Mouse (Mus musculus): ENCODE data around the gene Zfp715.
"Not testable (repeated sequence)": the region's sequence is repeated elsewhere in the genome, so short reads cannot be mapped to it uniquely, and the experiment has no call there.

The Zfp715 gene

DNA sequence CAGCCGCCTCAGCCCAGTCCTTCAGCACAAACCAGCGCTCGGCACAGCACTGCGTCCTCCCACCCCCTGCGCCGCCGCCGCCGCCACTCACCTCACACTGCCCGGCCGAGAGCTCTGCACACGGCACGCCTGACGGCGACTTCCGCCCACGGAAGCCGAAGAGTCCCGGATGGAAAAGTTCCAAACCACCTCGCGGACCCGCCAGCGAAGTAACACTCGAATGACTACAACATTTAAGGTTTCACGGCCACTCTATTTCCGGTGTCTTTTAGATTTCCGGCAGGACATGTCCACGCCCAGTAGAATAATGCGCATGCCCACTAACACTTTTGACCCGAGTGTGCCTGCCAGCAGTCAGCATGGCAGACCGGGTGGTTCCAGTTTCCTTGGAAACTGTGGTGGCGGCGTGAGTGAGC, at the start of gene Zfp715:
Zfp715 (minus strand) TSS at position 282 of the 416 bp plus-strand sequence.
- in situ Hi-C loops (cut with MboI; ENCODE audit: low sequenced_read_pairs): no loop called here

DNA sequence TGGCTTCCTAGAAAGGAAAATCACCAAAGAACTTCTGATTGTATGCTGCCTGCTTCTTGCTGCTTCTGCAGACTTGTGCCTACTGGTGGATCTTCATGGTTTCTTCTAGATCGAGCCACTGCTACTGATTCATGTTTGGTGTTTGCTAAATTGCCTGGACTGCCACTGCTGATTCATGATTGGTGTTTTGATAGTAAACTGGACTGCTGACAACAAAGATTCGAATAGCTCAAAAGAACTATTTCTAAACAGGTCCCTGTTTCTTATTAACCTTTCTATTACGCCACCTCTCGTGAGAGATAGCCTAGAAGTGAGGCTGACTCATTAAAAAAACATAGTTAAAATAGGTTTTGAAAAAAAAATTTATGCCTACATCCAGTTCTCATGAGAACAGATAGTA, 48.9 kb upstream of the Zfp715 start:
- in situ Hi-C loops (cut with MboI; ENCODE audit: low sequenced_read_pairs): no loop called here

DNA sequence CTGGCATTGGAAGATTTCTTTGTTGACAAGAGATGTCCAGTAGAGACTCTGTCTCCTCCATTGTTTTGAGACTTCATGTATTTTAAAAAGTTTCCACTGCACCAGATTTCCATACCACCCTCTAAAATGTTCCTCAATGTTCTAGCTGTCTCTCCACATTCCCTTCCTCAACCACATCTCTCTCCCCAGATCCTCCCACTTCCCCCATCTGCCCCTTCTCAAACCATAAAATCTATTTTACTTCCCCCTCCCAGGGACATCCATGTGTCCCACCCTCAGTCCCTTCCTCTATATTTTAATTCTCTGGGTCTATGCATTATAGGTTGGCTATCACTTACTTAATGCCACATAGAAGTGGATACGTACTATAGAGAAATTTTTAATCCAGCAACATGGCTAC, 48.3 kb upstream of the Zfp715 start:
- in situ Hi-C loops (cut with MboI; ENCODE audit: low sequenced_read_pairs): no loop called here

DNA sequence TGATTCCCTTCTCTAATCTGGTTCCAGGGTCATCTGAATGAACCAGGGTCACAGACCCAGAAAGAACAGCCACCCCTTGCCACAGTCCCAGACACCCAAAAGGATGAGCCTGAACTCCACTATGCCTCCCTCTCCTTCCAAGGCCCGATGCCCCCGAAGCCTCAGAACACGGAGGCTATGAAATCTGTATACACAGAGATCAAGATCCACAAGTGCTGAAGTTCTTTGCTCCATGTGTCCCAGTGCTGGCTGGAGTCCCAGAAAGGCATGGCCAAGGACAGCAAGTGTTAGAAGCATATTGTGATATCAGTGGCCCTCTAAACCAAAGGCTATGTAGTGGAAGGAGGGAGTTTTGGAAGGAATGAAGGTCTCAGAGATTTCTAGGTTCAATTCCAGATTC, 45.5 kb upstream of the Zfp715 start:
- in situ Hi-C loops (cut with MboI; ENCODE audit: low sequenced_read_pairs): no loop called here

DNA sequence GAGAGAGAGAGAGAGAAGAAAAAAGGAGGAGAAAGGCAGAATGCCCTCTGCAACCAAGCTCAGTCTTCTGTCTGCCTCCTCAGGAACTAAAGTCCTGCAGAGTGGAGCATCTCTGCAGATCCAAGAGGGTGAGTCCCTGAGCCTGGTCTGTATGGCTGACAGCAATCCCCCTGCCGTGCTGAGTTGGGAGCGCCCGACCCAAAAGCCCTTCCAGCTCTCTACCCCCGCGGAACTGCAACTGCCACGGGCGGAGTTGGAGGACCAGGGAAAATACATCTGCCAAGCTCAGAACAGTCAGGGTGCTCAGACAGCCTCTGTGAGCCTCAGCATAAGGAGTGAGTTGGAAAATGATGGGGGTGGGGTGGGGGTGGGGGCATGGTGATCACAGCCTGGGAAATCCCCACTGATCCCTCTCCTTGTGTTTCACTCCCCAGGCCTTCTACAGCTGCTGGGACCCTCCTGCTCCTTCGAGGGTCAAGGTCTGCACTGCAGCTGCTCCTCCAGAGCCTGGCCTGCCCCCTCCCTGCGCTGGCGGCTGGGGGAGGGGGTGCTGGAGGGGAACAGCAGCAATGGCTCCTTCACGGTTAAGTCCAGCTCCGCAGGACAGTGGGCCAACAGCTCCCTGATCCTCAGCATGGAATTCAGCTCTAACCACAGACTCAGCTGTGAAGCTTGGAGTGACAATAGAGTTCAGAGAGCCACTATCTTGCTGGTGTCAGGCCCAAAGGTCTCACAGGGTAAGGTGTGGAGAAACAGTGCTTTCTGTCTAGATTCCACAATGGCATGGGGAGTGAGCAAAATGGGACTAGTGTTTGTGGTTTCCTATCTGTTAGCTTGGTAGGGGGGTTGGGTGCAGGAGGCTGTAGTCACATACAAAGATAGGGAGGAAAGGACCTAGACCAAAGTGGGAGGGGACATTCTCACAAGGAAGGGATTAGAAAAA, 42.1 kb upstream of the Zfp715 start:
- in situ Hi-C loops (cut with MboI; ENCODE audit: low sequenced_read_pairs): no loop called here

DNA sequence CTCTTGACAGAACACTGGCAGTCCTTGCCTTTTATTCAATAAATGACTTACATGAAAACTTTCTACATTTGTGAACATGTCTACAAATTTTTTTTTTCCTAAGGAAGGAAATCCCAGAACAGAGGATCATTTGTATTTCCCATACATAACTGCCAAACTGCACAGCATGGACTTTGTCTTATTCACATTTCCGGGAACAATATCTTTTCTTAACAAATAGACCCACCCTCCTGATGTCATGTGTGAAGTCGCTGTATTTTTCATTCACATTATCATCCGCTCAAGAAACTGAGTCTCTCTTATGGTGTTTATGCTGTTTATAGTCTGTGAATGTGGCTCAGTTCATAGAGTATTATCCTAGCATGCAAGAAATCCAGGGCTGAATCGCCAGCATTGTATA, 40.7 kb upstream of the Zfp715 start:
- in situ Hi-C loops (cut with MboI; ENCODE audit: low sequenced_read_pairs): no loop called here

DNA sequence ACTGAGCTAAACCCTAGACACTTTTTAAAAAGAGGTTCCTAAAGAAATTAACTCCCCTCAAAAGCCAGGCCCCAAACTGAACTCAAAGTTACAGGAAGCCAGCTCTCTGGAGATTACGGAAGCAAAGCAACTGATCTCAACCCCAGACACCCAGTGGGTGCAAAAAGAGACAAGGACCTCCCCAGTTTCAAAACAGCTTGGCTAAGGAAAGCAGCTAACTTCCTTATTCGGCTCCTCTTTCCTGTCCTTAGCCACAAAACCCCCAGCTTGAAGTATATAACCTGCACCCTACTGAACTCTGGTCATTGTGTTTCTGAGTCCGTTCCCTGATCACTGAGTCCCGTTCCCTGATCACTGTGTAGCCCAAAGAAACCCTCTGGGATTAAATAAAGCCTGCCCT, 40.0 kb upstream of the Zfp715 start:
- in situ Hi-C loops (cut with MboI; ENCODE audit: low sequenced_read_pairs): no loop called here

DNA sequence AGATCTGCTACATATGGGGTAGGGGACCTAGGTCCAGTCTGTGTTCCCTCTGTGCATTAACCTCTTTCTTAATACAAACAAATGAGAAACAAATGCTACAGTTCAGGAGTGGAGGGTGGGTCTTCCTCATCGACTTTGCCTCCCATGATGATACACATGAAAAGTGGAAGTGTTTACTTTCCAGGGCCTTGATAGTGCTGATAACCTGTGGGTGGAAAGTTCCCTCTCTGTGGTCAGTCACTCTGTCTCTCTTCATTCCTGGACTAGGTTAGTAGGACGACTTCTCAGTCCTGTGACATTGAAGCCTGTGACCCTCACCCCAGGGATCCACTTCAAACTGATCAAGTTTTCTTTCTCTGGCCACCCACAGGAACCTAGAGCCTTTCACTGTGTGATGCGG, 38.1 kb upstream of the Zfp715 start, which contains the start of gene Siglecf:
Siglecf (plus strand) TSS at position 188 of the 400 bp plus-strand sequence.
- in situ Hi-C loops (cut with MboI; ENCODE audit: low sequenced_read_pairs): no loop called here

DNA sequence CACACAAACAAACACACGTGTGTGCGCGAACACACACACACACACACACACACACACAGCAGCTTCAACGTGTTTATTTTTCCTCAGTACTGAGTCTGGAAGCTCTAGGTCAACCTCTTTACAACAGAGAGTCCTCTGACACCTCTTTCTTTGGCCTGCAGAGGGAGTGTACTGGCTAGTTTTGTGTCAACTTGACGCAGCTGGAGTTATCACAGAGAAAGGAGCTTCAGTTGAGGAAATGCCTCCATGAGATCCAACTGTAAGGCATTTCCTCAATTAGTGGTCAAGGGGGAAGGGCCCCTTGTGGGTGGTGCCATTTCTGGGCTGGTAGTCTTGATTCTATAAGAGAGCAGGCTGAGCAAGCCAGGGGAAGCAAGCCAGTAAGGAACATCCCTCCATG, 36.5 kb upstream of the Zfp715 start:
- in situ Hi-C loops (cut with MboI; ENCODE audit: low sequenced_read_pairs): not testable (repeated sequence)

DNA sequence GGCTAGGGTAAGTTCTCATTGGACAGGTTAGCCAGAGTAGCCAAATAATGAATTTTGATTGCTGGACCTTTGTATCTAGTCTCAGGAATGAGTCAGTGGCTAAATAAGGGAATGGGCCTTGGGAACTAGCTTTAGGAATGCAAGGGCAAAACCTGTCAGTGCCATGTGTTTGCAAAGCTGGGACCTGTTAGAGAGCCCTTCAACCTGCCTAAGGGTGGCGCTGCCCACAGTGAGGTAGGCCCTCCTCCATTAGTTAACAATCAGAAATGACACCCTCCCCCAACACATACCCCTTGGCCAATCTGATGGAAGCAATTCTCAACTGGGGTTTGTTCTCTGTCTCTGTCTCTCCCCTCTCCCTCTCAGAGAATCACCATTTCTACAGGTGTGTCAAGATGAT, 33.5 kb upstream of the Zfp715 start:
- in situ Hi-C loops (cut with MboI; ENCODE audit: low sequenced_read_pairs): no loop called here

DNA sequence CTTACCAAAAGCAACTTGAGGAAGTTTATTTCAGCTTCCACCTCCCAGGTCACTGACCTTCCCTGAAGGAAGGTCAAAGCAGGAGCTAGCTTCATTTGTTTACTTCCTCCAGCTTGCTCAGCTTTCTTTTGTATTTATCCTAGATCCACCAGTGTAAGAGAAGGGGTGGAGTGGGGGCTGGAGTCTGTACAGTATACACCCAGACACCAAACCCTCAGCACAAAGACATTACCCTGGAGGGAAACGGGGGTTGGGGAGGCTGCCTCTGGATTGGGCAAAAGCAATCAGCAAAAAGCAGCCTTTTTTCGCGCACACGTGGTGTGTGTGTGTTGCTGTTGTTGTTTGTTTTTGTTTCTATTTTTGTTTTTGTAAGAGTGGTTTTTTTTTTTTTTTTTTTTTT, 33.1 kb upstream of the Zfp715 start:
- in situ Hi-C loops (cut with MboI; ENCODE audit: low sequenced_read_pairs): no loop called here

DNA sequence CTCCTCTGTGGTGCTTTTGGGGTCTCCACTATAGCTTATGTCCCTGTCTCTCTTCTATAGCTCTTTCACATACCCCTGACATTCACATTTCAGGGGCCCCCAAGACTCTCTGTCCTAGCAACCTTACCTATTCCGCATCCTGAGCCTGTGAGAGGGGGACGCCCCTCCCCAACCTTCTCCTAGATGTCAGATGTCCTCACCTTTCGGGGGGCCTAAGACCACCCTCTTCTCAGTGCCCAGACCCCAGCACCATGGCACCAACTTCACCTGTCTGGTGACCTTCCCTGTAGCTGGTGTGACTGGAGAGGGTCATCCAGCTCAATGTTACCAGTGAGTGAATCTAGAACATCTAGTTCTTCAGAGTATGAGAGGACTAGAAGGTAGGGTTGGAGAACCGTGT, 31.4 kb upstream of the Zfp715 start:
- in situ Hi-C loops (cut with MboI; ENCODE audit: low sequenced_read_pairs): no loop called here

DNA sequence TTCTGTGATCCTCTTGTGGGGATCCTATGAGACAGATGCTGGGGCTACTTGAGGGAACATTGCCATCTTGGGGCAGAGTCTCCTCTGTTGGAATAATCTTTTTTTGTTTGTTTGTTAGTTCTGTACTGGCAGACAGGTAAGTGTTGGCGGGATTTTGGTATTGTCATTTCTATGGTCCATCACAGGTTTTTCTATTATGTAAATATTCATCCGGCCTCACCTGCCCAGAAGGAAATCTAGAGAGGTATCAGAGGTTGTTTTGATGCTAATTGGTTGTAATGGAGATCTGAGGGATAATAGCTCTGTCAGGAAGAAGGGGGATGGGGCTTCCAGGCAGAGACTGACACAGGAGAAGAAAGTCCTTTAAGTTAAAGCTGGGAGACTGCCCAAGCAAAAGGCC, 30.9 kb upstream of the Zfp715 start:
- in situ Hi-C loops (cut with MboI; ENCODE audit: low sequenced_read_pairs): no loop called here

DNA sequence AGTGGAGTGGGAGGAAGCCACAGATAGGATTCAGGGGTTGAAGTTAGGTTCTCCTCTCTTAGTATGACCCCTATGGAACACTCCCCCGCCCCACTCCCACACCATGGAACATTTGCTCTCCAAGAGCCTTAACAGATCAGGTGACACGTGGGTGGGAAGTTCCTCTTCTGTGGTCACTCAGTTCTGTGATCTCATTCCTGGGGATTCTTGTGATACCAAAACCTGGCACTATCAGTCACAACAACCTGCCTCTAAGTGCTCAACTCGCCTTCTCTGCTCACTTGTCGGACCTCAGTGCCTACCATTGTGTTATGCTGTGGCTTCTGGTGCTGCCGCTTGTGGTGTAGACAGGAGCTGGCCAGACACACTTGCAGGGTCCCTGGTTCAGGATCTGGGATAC, 30.1 kb upstream of the Zfp715 start:
- in situ Hi-C loops (cut with MboI; ENCODE audit: low sequenced_read_pairs): no loop called here

DNA sequence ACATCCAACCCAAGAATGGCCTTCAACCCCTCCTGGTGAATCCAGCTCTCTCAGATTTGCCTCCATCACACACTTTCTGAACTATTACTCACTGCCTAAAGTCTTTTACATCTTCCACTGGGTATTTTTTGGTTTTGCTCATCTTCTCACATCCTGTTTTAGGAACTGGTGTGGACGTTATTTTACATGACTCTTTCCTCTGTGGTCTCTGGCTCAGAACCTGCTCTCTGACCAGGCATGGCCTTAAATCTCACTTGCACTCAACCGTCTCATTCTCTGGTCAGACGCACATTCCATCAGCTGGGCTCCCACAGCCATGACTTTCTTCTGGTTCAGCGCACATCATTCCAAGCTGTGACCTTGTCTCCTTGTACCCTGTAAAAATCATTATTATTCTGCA, 27.7 kb upstream of the Zfp715 start:
- in situ Hi-C loops (cut with MboI; ENCODE audit: low sequenced_read_pairs): no loop called here

DNA sequence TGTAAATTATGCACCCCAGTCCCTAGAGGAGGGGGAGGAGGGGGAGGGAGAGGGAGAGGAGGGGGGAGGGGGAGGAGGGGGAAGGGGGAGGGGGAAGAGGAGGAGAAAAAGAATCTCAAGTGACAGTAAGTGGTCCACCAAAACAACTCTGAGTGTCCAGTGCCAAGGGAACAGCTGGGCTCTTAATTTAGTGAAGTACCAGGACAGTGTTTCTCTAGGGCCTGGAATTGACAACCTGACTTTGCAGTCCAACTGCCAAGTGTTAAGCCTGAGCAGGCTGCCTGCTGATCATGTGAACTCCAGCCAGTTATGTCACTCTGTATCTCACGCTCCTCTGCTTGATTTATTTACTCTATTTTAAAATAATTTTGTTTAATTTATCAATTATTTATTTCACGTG, 20.8 kb upstream of the Zfp715 start:
- in situ Hi-C loops (cut with MboI; ENCODE audit: low sequenced_read_pairs): no loop called here

DNA sequence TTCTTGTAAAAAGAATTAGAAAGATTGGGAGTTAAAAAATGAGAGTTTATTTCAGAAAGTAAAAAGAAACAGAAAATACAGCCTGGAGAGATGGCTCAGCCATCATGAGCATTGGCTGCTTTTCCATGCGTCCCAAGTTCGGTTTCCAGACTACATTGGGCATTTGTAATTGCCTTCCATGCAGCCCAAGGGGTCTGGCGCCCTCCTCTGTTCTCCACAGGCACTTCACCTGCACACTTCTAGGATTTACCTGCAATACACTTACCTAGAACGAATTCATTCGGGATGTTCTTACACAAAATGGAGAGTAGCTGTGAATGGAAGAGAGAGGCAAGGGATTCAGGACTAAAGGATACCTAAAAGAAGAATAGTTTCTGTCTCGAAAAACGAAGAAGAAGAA, 20.1 kb upstream of the Zfp715 start:
- in situ Hi-C loops (cut with MboI; ENCODE audit: low sequenced_read_pairs): no loop called here

DNA sequence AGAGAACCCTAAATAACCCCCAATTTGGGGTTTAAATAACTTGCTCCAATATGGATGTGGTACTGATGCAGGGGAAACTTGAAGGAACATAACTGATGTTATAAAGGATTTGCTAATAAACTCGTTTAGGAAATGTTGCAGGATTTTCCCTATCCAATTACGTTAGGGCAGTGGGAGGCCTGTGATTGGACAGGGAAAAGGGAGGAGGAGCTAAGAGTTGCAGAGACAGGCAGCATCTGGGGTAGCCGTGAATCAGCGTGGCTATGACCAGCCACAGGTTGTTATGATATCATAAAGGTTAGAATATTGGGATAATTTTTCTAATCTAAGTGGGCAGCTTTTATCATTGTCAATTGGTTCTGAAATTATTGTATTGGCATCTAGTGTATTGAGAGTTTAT, 15.0 kb upstream of the Zfp715 start:
- in situ Hi-C loops (cut with MboI; ENCODE audit: low sequenced_read_pairs): no loop called here

DNA sequence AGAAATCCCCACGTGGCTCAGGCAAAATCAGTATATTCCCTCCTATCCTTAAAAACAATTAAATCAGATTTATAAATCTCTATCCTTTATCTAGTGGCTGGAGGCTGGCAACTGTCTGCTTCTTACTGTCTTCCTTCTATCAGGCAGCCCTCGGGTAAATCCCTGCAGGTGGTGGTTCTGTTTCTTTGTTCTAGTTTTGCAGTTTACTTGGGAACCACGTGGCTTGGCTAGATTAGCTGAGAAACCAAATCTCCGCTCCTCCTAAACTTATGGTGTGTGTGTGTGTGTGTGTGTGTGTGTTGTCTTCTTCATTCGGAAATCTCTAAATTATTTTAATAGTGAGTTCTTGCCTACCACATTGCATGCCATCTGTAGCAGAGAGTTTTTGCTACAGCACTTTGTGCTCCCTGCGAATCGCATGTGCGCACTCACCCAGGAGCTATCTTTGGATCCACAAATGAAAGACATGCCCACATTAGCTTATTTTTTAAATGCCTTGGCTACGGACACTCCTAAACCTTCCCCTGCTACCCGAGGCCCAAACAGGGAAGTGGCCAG, 13.2 kb upstream of the Zfp715 start:
- in situ Hi-C loops (cut with MboI; ENCODE audit: low sequenced_read_pairs): no loop called here

DNA sequence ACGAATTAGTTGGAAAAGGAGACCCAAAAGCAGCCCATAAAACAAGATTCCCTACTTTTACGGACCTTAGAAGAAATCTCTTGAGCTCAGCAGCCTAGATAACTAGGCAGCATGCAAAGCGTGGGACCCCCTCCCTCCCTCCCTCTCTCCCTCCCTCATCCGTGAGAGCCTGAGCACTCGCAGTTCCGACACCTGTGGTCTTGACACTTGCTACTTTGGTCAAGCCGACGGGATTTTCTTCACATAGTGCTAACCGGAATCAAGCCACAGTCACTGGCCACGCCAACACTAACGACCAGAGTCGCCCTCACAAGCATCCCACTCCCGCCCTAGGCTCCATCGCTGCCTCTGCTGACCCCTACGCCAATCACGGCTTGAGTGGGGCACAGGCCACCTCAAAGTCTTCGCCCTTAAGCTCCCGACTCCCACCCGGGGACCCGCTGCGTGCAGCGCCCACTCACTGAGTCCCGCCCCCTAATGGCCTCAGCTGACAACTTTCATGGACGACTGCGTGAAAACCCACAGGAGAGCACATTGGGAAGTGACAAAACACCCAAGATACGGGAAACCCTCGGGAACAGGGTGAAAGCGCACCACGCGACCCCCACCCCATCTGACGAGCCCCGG, 595 bp downstream of the Zfp715 start:
- in situ Hi-C loops (cut with MboI; ENCODE audit: low sequenced_read_pairs): no loop called here

DNA sequence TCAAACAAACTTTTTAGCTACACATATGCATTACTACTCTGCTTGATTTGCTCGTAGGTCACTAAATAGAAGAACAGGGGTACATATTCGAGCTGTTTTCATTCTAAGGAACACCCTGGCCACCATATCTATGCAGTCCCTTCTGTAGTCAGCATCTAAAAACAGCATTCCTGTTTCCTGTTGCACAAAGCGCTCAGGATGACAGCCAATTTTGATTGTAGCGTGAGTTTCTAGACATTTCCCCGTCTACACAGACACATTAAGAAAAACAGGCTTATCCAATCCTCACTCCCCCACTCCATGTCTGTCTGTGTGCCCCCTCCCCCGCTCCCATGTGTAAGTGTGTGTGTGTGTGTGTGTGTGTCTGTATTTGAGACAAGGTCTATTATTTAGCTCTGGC, 1.5 kb downstream of the Zfp715 start:
- in situ Hi-C loops (cut with MboI; ENCODE audit: low sequenced_read_pairs): no loop called here

DNA sequence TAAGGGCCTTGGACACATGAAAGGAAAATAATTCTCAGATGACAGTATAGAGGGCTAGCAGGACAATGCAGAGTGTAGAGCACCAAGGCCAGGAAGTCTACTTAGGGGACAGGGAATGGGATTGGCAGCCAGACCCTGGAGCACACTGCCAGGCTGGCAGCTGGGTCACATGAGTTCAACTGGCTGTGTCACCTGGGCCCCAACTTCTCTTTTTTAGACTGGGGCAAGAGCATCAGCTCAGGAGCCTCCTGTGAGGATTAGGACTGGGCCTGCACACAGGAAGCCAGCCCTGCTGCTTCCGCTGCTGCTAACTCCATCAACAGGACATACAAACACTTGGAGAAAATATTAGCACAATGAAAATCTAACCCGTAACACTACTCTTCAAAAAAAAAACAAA, 4.0 kb downstream of the Zfp715 start:
- in situ Hi-C loops (cut with MboI; ENCODE audit: low sequenced_read_pairs): no loop called here

Measured in CH12F3 (cell line).